Mouse (Mus musculus): Measurements from ENCODE around the gene Atg4d.
"Not testable (repeated sequence)": the region's sequence is repeated elsewhere in the genome, so short reads cannot be mapped to it uniquely, and the experiment has no call there.

Gene Atg4d

GRCm38 (mm10) chr9:21243826-21244427 lies 21.2 kb upstream of the Atg4d start:
- DNase-seq = no peak

- peak; percentile 45 for DNase-seq
Measured at GRCm38 (mm10) chr9:21244428-21245112, 20.5 kb upstream of the Atg4d start.

DNA sequence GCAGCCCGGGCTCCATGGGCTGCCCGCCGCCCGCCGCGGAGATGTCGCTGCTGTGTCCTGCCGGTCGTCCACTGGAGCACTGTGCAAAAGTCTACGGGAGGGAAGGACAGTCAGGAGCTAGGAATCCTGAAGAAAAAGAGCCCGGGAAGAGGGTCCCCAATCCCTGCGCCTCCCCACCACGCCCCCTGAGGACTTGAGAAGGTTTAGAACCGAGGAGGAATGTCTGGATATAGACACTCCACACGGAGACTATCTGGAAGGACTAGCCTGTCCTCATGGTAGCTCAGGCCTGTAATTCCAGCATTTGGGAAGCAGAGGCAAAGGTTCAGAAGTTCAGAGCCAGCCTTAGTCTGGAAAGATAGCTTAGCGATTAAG lies 20.0 kb upstream of the Atg4d start:
- DNase-seq = no peak

DNA sequence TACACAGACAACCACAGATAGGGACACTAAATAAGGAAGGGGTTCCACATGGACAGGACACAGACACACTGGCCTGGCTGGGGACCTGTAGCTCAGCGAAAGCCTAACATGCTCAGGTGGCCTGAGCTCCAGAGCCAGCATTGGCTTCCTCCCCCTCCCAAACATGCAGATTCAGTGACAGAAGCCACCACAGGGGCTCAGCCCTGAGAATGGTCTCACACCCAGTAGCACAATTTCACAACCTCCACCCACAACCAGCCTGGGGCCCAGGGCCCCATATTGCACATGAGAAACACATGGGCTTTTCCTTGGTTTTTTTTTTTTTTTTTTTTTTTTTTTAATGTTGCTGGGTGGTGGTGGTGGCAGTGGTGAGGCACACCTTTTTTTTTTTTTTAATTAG lies 18.8 kb upstream of the Atg4d start:
- DNase-seq = no peak

GRCm38 (mm10) chr9:21248326-21248725 lies 16.8 kb upstream of the Atg4d start, which contains the start of gene S1pr5:
S1pr5 (minus strand) TSS chr9:21248443.
- no peak for DNase-seq

DNA sequence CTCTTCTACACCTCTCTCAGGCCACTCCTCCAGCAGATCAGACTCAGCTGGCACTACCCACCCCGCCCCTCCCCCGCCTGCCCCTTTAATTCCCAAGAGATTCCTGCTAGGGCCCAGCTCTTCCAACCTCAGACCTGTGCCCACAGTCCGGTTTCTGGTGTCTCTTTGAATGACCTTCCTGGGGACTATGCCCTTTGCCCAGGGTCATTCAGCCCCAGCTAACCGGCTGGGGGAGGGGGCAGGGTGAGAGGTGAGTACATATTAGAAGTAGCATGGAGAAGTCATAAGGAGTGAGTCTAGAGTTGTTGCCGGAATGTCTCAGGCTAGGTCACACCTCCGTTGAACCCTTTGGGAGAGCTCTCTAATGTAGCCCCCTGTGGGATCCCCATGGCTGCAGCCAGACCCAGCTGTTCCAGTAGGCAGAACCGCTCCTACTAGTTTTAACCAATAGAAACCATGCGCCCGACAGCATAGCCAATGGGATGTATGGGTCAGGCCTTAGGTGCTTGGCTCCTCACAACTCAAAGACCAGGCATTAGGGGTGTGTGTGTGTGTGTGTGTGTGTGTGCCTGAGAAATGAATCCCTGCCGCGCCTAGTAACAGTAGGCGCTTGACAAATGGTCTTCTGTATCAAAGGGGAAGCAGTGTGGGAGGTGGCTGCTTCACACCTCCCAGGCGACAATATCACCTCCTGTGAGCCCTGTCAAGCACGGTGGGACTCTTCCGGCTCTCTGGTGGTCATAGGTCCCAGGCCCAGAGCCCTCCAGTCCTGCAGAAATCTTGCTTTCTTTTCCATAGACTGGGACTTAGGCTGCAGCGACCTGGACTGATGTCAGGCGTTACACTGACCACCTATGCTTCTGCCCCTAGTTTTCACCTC lies 15.2 kb upstream of the Atg4d start:
- DNase-seq = no peak

DNA sequence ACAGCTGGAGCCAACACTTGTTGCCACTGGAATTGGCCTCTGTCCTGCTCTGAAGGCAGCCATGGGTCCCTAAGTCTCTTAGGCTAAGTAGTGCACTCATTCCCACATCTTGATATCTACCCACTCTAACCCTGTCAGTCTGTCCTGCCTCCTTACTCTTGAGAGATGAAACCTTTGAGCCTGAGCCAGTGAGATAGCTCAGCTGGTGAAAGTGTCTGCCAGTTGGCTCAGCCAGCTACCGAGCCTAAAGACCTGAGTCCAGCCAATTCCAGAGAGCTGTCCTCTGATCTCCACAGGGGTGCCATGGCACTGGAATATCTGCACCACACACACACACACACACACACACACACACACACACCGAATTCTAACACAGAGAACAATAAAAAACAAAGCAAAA lies 14.6 kb upstream of the Atg4d start:
- DNase-seq = no peak

DNA sequence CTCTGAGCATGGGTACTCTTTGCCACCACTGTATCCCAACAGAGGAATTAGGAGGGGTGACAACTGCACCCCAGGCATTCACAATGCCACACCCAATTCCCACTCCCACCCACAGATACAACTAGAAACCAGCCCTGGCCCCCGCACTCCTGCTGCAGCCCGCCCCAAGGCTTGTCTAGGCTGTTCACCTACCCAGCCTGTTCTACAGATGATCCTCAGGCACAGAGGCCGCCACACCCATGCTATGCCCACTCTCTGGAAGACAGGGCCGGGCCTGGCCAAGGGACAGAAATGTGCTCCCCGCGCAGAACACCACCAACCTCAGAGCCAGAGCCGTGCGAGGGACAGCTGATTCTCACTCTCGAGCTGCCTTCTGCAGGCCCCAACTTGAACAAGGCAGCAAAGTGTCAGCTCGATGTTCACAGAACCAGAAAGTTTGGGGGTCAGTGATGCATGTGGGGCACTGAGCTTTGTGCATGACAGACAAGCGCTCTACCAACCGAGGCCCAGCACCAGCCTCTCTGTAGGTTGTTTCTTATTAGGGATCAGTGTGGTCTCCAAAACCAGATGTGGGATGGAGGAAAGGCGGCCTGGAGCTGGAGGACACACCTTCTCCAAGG lies 13.9 kb upstream of the Atg4d start:
- DNase-seq = no peak

GRCm38 (mm10) chr9:21254690-21255089 lies 10.4 kb upstream of the Atg4d start:
- DNase-seq = no peak

GRCm38 (mm10) chr9:21256349-21256748 lies 8.7 kb upstream of the Atg4d start:
- not testable (repeated sequence) for DNase-seq

GRCm38 (mm10) chr9:21260491-21261040 lies 4.5 kb upstream of the Atg4d start:
- no peak for DNase-seq

- DNase-seq = no peak
Measured at GRCm38 (mm10) chr9:21261831-21262230, 3.3 kb upstream of the Atg4d start.

DNA sequence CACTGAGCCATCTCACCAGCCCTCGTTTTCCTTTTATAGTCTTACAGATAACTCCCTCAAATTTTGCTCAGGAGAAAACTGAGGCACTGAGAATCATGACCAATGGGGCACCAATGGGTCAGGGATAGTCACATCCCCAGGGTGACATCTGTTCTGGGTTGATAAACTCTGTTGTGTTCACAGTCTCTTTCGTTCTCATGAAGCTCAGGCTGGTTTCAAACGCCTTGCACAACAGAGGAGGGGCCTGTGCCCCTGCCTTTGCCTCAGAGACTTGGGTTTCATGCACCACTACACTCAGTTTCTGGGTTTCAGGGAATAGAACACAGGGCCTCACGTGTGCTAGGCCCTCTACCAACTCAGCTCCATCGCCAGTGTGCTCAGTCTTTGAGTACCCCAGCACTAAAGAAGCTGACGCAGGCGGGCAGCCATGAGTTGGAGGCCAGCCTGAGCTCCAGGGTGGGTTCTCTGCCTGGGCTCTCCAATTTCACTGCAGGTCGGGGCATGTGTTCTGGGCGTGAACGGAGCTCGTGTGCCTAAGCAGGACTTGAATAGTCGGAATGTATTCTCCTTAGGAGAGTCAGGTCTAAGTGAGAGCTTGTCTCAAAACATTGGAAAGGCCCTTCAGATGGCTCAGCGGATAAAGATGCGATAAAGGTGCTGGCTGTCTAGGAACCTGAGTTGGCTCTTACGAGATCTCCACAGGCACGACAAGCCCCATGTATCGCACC lies 657 bp upstream of the Atg4d start:
- DNase-seq = no peak

DNA sequence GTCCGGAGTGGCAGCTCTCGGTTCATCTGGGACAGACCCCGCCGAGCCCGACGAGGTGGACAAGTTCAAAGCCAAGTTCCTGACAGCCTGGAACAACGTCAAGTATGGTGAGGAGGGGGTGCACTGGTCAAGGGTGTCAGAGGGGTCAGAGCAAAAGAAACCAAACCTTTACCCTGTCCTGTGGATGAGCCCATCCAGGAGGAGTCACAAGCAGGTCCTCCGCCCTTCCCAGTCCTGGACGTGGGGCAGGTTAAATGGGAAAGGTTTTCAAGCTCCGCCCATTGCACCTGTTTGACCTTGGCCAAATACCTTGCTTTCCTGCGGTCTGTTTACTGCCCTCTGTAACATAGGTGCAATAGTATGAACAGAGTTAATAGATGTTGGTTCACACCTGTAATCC lies 518 bp downstream of the Atg4d start:
- no peak for DNase-seq

DNA sequence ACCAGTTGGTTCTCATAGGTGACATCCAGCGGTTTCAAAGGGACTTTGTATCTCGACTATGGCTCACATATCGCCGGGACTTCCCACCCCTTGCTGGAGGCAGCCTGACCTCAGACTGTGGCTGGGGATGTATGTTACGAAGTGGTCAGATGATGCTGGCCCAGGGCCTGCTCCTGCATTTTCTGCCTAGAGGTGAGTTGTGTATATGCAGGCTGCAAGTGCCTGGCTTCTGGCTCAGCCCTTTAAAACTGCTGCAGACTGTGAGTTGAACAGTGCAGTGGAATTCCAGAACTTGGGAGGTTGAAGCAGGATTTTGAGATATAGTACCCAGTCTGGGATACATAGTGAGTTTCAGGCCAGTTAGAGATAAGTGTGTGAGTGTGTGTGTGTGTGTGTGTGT lies 1.8 kb downstream of the Atg4d start:
- no peak for DNase-seq

GRCm38 (mm10) chr9:21268305-21268704 lies 3.2 kb downstream of the Atg4d start:
- no peak for DNase-seq

GRCm38 (mm10) chr9:21269590-21269989 lies 4.5 kb downstream of the Atg4d start:
- DNase-seq = not testable (repeated sequence)

- no peak for DNase-seq
Measured at GRCm38 (mm10) chr9:21272391-21272790, 7.3 kb downstream of the Atg4d start.

- DNase-seq = no peak
Measured at GRCm38 (mm10) chr9:21273094-21273493, 8.0 kb downstream of the Atg4d start.

GRCm38 (mm10) chr9:21273520-21274228 lies 8.6 kb downstream of the Atg4d start:
- no peak for DNase-seq

GRCm38 (mm10) chr9:21274336-21274735 lies 9.2 kb downstream of the Atg4d start:
- no peak for DNase-seq

Data from right cerebral cortex, postnatal 4 days (tissue).